Mouse (Mus musculus) left cerebral cortex, adult 18-20 months (tissue): Measurements from ENCODE around the gene Pde9a. TPM values are rescaled to one million over a fixed set of nuclear protein-coding genes. Genes with fewer than 3 reads are reported as not detected.

Source experiments
- DNase-seq, 2 experiments: peaks; one replicate each; pipeline ENCODE4 v3.0.0; 2021 to 2022; ENCODE audit warnings: low spot score in 2 of 2, mixed read lengths in 1 of 2
- total RNA-seq, 2 experiments: library from RNA; stranded (reverse); gene quantifications; 2 replicates each; pipeline ENCODE4 v1.2.3; 2021

Pde9a gene
- total RNA-seq, 2 experiments from 2014 or later, result 21.2 to 22.4 TPM

GRCm38 (mm10) chr17:31425827-31426698 lies 40.1 kb downstream of the Pde9a start:
- peak in 1 of 2 experiments; percentile 43 for DNase-seq

DNA sequence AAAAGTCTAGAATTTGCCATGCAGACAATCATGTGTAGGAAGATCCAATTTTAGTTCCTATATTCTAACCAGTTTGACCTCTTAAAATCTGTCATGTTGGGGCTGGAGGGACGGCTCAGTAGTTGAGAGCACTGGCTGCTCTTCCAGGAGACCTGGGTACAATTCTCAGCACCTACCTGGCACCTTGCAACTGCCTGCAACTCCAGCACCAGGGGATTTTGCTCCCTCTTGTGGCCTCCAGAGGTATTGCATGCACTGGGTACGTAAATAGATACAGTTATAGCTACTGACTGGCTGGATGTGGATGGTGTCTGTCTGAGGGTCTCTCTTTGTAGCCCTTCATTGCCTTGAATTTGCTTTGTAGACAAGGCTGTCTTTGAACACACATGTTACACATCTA lies 43.4 kb downstream of the Pde9a start:
- no peak for DNase-seq

DNA sequence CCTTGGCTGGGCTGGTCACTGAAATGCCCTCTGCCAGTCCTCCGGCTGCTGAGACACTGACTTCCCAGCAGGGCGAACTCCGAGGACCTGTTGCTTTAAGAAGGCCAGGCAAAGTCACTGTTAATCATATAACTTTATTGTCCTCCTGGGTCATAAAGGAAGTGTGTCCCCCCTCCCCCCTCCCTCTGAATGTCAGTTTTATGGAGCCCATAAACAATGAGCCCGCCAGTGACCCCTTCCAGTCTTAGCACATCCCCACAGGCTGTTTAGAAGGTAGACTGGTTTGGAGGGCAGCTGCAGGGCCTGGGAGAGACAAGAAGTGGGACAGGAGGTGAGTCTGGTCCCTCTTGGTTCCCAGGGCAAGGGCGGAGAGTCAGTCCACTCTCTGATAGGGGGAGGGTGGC lies 46.9 kb downstream of the Pde9a start:
- DNase-seq, result no peak

GRCm38 (mm10) chr17:31433401-31433928 lies 47.5 kb downstream of the Pde9a start:
- no peak for DNase-seq

DNA sequence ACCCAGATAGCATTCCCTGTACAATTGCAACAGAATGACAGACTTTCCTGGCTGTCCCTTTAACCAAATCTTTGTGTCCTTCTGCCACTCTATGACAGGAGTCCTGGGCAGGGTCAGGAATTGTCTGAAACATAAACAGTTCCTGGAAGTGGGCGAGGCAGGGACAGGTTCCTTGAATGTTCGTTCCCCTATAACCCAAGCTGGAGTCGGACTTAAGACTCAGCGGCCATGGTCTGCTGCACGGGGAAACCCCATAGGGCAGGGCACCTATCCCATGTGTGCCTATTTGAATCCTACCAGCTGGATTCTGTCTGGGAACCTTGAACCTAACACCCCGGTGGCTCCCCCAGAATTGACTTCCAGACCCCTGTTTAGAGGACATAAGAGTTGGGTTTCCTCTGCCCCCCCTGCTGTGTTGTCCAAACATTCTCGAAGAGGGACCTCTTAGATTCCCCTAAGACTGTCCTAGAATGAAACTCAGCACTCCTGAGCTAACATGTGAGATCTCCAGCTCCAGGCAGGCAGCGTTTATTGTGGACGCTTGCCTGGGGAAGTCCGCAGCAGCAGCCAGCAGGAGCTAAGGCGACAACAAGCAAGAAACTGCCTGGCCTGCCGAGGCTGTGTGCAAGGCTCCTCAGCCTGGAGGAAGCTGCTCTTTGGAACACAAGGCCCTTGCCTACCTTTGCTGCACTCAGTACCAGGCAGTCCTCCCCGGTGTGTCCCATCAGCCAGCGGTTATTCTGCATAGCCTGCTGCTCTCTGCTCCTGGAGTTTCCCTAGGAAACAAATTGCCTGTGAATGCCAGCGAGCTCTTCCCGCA lies 48.2 kb downstream of the Pde9a start:
- DNase-seq, result no peak

- no peak for DNase-seq
Measured at GRCm38 (mm10) chr17:31434825-31435325, 48.9 kb downstream of the Pde9a start.

DNA sequence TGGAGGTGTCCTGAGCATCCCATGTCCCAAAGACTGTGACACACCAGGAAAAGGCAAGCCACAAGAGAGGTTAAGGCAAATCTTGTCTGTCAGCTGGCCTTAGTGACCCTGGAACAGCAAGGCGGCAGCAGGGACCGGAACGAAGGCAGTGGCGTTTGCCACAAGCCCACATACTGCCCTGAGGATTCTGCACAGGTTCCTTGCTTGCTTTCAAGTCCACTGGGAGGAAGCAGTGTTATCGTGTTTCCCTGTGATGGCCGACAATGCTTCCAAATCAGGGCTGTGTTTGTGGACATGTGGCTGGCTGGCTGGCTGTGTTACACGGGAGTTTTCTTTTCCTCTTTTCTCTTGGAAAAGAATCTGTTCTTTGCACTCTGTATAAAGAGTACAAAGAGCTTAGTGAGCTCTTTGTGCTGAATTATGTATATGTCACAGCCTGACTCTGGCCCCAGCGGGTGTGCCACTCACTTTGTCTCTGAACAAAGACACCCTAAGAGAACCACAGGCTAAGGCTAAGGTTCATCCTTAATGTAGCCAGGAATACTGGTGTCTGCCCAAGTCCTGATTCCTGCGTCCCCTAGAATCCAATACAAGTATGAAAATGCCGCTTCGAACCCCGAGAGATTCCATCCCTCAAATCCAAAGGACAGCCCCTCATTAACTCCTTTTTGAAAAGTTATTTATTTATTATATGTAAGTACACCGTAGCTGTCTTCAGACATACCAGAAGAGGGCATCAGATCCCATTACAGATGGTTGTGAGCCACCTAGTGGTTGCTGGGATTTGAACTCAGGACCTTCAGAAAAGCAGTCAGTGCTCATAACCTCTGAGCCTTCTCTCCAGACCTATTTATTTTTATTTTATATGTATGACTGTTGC lies 50.2 kb downstream of the Pde9a start:
- DNase-seq, result no peak

DNA sequence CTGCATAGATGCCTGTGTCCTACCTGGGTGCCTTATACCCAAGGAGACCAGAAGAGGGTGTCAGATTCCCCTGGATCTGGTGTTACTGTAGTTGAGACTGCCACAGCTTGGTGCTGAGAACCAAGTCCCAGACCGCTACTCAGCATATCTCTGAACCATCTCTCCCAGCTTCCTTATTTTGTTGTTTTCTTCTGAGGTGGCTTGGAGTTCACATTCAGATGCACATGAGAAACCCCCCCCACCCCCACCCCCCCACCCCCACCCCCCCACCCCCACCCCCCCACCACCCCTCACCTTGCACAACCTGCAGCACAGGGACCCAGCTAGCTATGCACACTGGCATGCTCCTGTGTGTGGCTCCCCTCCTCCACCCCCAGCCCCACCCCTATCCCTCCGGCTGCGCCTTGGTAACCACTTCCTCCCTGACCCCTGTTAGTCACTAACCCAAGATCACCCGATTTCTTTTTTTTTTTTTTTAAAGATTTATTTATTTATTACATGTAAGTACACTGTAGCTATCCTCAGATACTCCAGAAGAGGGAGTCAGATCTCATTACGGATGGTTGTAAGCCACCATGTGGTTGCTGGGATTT lies 50.9 kb downstream of the Pde9a start:
- no peak for DNase-seq

DNA sequence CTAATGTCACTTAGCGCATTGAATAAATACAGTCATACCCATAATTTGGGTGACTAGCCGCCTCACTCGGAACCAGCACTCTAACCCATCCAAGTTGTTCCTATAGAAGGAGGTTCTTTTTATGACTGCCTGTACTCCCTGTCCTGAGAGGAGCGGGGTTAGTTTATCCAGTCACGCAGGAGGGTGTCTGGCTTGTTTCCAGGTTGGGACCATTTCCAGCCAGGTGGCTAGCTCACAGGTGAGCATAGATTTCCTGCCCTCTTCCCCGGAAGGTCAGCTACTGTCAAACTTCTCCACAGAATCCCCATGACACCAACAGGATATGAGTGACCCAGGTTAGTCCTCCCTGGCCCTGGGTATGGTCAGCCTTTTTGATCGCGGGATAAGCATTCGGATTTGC lies 51.5 kb downstream of the Pde9a start:
- no peak for DNase-seq

DNA sequence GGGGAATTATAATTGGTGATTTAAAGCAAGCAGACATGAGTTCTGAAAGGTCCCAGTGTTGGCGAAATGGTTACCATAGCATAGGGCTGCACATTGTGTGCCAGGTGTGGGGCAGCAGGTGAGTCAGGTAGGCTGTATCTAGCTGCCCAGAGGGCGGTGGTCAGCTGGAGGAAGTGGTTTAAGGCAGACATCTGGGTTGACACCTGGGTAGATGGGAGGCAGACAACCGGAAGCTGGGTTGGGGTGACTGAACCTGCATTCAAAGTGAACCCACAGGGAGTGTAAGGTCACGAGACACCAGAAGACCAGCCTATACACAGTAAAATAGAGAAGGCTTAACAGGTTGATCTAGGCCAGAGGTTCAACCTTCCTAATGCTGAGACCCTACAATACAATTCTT lies 54.0 kb downstream of the Pde9a start:
- DNase-seq, result no peak

GRCm38 (mm10) chr17:31442513-31442912 lies 56.5 kb downstream of the Pde9a start:
- DNase-seq, result no peak

DNA sequence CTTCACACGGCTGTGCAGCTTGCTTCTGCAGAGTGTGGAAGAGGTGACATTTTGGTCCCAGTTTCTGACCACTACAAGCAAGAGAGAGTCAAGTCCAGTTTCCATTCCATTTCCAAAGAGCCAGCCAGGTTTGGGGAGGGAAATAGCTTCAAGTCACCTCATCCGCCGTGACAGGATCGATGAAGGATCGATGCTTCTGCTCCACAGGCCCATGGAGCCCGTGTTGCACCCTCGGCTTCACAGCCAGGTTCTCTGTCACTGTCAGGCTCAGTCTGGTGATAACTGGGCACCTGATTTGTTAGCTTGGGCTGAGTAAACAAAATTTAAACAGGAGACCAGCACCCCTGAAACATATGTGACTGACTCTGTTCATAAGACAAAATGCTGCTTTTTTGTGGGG lies 58.2 kb downstream of the Pde9a start:
- no peak for DNase-seq

GRCm38 (mm10) chr17:31445061-31445731 lies 59.2 kb downstream of the Pde9a start:
- DNase-seq, result no peak

GRCm38 (mm10) chr17:31447766-31448165 lies 61.8 kb downstream of the Pde9a start:
- DNase-seq, result no peak

DNA sequence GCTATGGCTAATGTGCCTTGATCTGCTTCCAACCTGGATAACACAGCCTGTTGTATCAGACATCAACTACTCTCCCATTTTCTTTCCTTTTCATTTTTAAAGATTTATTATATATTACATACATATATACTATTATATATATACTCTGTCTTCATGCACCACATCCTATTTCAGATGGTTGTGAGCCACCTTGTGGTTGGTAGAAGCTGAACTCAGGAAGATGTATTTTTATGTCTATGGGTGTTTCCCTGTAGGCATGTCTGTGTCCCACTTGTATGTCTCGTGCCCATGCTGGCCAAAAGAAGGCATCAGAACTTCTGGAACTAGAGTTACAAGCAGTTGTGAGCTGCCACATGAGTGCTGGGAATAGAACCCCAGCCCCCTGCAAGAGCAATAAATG lies 62.5 kb downstream of the Pde9a start:
- DNase-seq, result no peak

DNA sequence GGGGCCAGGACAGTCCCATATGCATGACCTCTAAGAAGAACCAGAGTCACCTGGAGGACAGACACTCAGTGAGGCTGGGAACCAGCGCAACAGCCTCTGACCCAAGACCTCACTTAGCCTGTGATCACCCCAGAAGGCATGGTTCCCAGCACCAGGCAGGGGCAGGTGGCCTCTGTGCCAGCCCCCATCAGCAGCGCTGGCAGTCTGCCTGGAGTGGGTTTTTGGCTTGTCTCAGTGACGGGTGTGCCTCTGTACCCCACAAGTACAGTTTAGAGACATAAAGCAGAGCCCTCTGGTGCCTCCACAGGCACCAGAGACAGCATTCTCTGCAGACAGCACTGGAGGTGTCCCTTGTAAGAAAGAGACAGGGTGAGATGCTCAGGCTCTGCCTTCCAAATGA lies 64.2 kb downstream of the Pde9a start:
- DNase-seq, result no peak

DNA sequence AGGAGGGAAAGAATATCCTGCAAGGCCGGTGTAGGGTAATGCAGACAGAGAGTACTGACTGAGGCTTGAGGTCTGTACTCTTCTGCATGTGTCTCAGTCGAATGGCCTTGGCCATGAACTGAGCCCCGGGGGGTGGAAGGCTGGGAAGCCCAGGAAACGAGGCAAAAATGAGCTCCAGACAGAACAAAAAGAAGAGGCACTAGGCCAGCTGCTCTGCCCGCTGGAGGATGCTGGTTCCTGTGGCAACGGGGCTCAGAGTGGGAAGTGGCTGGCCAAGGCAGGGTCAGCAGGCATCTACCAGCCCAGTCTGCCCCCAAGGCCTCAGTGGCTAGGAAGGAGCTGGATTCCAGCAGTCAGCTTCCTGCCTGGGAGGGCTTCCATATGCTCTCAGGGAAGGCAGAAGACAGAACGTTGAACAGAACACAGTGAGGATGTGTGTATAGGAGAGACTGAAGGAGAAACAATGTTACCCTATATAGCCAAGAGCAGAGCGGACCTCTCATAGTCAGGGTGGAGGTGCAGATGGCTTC lies 65.2 kb downstream of the Pde9a start:
- DNase-seq, result peak; percentile 39

DNA sequence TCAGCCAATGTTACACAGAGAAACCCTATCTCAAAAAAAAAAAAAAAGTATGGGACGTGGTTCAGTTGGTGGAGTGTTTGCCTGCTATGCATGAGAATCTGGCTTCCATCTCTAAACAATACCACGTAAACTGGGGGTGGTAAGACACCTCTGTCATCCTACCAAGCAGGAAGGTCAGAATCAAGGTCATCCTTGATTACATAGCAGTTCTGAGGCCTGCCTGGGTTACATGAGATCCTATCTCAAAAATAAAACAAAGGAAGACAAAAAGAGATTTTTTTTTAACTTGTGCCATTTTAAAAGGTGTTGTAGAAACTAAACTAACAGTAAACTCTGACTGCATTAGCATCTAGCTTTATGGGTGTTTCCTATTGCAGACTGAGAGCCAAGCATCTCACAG lies 66.8 kb downstream of the Pde9a start:
- DNase-seq, result no peak

GRCm38 (mm10) chr17:31453476-31453875 lies 67.5 kb downstream of the Pde9a start:
- DNase-seq, result no peak

DNA sequence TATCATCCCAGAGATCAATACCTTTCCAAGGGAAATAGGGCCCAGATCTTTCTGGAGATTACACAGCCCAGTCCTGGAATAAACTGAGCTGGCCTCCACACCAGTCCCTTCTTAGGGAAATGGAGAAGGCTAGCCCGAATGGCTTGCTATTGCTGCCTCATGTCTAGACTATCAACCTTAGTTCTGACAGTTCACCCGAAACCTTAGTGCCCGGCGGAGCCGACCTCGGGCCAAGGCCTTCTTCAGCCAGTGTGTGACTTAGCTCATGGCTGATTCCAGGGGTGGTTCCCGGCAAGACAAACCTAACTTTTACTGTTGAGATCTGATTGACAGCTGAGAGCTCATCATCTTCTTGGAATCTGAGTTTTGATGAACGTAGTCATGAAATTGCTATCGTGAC lies 68.0 kb downstream of the Pde9a start:
- DNase-seq, result no peak
